Mouse (Mus musculus) megakaryocyte, embryonic 14.5 days (primary cell): ENCODE data around the gene Snrnp35. TPM values are rescaled to one million over a fixed set of nuclear protein-coding genes. Genes with fewer than 3 reads are reported as not detected.

Experiments
- H3K27me3 ChIP-seq: replicated peaks from 2 replicates; pipeline ENCODE3; 2012; ENCODE audit warnings: inconsistent platforms
- H3K36me3 ChIP-seq: replicated peaks from 2 replicates; pipeline ENCODE3; 2012; ENCODE audit warnings: low read length, inconsistent platforms, mixed read lengths
- H3K4me1 ChIP-seq: 2 replicates; pipeline ENCODE4 v1.6.1; 2012; ENCODE audit warnings: inconsistent platforms
- H3K4me3 ChIP-seq: replicated peaks from 2 replicates; pipeline ENCODE3; 2012; ENCODE audit warnings: moderate library complexity, mild to moderate bottlenecking, inconsistent platforms
- H3K9me3 ChIP-seq: 2 replicates; pipeline ENCODE4 v1.6.1; 2012; ENCODE audit warnings: inconsistent platforms
- FLI1 ChIP-seq: IDR thresholded peaks from 2 replicates; pipeline ENCODE4 v1.6.1; 2012; ENCODE audit warnings: low read length, inconsistent platforms, mixed read lengths
- GATA1 ChIP-seq: IDR thresholded peaks from 3 replicates; pipeline ENCODE4 v1.6.1; 2012; ENCODE audit warnings: mixed read lengths, low read length, inconsistent platforms, borderline replicate concordance
- polyA plus RNA-seq: library from polyadenylated mRNA; stranded (reverse); fragments of >175 nt; gene quantifications from 2 replicates; pipeline ENCODE4 v1.2.3, GENCODE M21; 2012; ENCODE audit warnings: low replicate concordance; ENCODE audit not compliant: insufficient read depth

Gene Snrnp35
- polyA plus RNA-seq, 1 experiment, result 27.1 TPM

- Histone ChIP-seq H3K4me3 (peak overlapping the region; percentile 98), H3K9me3 (no peaks in the 10 kb centered on the region), H3K4me1 (peaks cover 56% of the 10 kb centered on the region), H3K27me3 (no peaks in the 10 kb centered on the region), H3K36me3 (peaks cover 23% of the 10 kb centered on the region)
- TF ChIP-seq GATA1 (no peak), FLI1 (no peak)
Observed at GRCm38 (mm10) chr5:124482436-124482965, 433 bp upstream of the Snrnp35 start.

DNA sequence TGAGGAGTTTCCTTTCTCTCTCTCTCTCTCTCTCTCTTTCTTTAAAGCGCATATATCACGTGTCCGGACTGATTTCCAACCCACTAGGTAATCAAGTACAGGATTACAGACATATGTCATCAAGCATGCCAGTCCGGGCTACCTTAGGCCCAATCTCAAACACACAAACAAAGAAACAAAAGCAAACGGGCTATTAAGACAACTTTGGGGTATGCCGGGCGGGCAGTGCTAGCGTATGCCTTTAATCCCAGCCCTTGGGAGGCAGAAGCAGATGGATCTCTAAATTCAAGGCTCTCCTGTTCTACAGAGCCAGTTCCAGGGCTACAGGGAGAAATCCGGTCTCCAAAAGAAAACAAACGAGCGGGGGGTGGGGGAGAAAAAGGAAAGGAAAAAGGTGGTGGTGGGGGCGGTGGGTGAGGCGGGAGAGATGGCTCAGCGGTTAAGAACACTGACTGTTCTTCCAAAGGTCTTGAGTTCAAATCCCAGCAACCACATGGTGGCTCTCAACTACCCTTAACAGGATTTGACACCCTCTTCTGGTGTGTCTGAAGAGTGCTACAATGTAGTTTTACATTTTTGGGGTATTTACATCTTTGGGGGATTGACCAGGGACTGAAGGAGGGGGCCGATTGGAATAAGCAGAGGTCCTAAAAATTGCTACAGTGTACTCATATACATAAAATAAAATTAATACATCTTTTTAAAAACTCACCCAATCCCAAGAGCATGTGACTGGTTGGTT is 892 bp downstream of the Snrnp35 start:
- H3K9me3 ChIP-seq, result no peaks in the 10 kb centered on the region
- no peaks in the 10 kb centered on the region for H3K27me3 ChIP-seq
- peaks cover 29% of the 10 kb centered on the region for H3K36me3 ChIP-seq
- peak overlapping the region; percentile 98 for H3K4me3 ChIP-seq
- H3K4me1 ChIP-seq, result peaks cover 54% of the 10 kb centered on the region
- TF ChIP-seq GATA1 (no peak), FLI1 (no peak)

- peaks cover 42% of the 10 kb centered on the region for H3K36me3 ChIP-seq
- peaks cover 56% of the 10 kb centered on the region for H3K4me1 ChIP-seq
- no peak overlapping the region for H3K4me3 ChIP-seq
- H3K9me3 ChIP-seq, result no peaks in the 10 kb centered on the region
- H3K27me3 ChIP-seq, result no peaks in the 10 kb centered on the region
- no peak for TF ChIP-seq GATA1
- TF ChIP-seq FLI1, result no peak
Observed at GRCm38 (mm10) chr5:124485654-124486053, 2.7 kb downstream of the Snrnp35 start.

DNA sequence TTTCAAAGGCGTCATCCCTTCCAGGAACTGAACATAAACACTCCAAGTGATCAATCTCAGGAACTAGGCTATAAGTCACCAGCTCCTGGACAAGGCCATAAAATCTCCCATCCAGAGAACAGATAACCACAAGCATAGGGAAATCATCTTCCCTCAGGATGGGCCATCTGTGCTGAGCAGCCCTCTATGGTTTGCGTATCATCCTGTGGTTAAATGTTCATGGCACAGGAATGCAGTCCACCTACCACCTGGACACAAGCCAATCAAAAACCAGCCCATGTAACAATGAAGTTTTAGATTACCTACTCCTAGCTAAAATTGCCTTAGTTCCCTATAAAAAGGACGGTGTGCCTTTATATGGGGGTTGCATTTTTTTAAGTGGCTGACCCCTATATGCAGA is 6.0 kb downstream of the Snrnp35 start:
- peaks cover 59% of the 10 kb centered on the region for H3K4me1 ChIP-seq
- TF ChIP-seq FLI1, result no peak
- no peak for TF ChIP-seq GATA1
- H3K9me3 ChIP-seq, result no peaks in the 10 kb centered on the region
- H3K36me3 ChIP-seq, result peaks cover 73% of the 10 kb centered on the region
- no peaks in the 10 kb centered on the region for H3K27me3 ChIP-seq
- H3K4me3 ChIP-seq, result no peak overlapping the region

DNA sequence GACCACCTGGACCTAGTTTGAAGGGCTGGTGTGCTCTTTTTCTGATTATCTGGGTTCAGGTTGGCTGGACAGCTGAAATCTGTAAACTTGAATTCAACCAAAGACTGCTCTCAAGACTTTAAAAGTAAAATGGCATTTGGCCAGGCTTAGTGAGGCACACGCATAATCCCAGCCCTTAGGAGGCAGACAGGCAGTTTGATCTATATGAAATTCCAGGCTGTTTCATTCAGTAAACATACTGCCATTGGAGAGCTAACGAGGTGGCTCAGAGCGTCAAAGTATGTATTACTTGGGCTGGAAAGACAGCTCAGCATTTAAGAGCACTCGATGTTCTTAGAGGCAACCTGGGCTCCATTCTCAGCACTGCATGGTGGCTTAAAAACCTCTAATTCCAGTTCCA is 8.8 kb downstream of the Snrnp35 start:
- TF ChIP-seq GATA1 (no peak), FLI1 (no peak)
- Histone ChIP-seq H3K27me3 (no peaks in the 10 kb centered on the region), H3K4me3 (no peak overlapping the region), H3K4me1 (peaks cover 46% of the 10 kb centered on the region), H3K36me3 (peaks cover 76% of the 10 kb centered on the region), H3K9me3 (no peaks in the 10 kb centered on the region)

GRCm38 (mm10) chr5:124492618-124493017 is 9.7 kb downstream of the Snrnp35 start:
- H3K9me3 ChIP-seq, result no peaks in the 10 kb centered on the region
- H3K4me1 ChIP-seq, result peaks cover 55% of the 10 kb centered on the region
- peaks cover 70% of the 10 kb centered on the region for H3K36me3 ChIP-seq
- peak overlapping the region; percentile 6 for H3K4me3 ChIP-seq
- no peaks in the 10 kb centered on the region for H3K27me3 ChIP-seq
- no peak for TF ChIP-seq FLI1
- no peak for TF ChIP-seq GATA1

DNA sequence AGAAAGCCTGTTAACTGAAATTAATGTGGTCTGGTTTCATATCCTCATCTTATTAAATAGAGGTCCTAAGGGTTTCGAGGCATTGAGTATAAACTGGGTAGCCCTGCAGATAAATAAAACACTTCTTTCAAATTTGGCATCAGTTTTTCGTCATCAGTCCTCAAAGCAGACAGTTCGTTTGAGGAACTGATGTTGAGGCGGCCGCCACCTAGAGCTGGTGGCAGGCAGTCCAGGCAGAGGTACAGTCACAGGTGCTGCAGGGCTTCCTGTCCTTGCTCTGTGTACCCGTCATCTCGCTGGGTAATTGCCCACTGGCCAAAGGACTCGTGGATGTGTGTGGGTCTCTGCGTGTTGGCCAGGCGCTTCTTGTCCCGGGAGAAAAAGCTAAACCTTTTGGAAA is 10.5 kb downstream of the Snrnp35 start:
- Histone ChIP-seq H3K36me3 (peaks cover 68% of the 10 kb centered on the region), H3K27me3 (no peaks in the 10 kb centered on the region), H3K9me3 (no peaks in the 10 kb centered on the region), H3K4me3 (no peak overlapping the region), H3K4me1 (peaks cover 60% of the 10 kb centered on the region)
- no peak for TF ChIP-seq GATA1
- no peak for TF ChIP-seq FLI1

DNA sequence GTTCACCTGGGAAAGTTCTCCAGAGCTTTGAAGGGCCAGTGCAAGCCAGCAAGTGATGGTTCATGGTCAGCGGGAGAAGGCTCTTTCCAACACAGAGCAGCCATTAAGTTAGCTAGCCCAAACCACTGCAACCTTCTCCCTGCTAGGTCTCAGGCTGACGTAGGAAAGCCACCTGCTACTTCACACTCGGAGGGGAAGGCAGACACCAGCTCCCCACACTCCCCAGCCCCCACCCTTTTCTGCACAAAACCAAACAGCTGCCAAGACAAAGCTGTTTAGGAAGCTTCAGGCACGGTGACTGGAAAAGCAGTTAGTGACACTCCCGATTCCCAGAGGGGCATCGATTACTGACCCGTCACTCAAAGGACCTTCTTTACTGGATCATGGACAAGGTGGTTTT is 12.6 kb downstream of the Snrnp35 start:
- TF ChIP-seq FLI1 (no peak), GATA1 (no peak)
- Histone ChIP-seq H3K4me3 (no peak overlapping the region), H3K9me3 (no peaks in the 10 kb centered on the region), H3K27me3 (no peaks in the 10 kb centered on the region), H3K36me3 (peaks cover 54% of the 10 kb centered on the region), H3K4me1 (peaks cover 57% of the 10 kb centered on the region)

DNA sequence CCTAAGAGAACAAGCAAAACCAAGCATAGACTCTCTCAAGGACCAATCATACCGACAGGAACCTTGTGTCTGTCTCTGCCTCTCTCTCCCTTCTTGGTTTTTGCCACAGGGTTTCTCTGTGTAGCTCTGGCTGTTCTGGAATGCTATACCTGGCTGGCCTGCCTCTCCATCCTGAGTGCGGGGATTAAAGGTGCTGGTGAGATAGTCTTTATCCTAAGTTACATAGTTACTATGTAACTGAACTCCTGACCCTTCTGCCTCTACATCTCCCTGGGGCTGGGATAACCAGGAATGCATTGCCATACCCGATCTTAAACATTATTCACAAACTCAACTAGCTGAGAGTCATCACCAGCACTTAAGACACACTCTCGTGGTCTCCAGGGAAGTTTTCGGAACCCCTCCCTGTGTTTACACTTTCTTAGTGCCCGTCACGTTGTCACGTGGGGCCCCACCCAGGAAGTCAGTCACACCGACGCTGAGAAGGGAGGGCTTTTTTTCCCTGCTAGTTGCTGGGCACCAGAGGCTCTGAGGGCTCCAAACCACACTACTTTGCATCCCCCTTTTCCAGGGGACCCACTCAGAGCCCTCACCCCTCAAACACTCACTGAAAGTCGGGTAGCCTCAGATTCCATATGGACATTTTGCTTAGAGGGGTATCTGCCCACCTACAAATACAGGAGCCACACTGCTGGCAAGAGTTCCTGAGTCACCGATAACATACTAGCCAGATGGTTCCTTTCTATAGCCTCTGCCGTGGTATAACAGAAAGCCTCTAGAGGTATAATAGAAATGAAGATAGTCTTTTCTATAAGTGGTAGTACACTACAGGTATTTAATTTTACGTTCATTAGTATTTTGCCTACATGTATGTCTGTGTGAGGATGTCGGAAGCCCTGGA is 13.9 kb downstream of the Snrnp35 start:
- H3K4me1 ChIP-seq, result peaks cover 58% of the 10 kb centered on the region
- no peaks in the 10 kb centered on the region for H3K9me3 ChIP-seq
- peaks cover 49% of the 10 kb centered on the region for H3K36me3 ChIP-seq
- H3K4me3 ChIP-seq, result no peak overlapping the region
- TF ChIP-seq FLI1 (no peak), GATA1 (no peak)
- H3K27me3 ChIP-seq, result no peaks in the 10 kb centered on the region
